Mouse (Mus musculus): Measurements from ENCODE around the gene Ndel1. TPM values are rescaled to one million over a fixed set of nuclear protein-coding genes. Genes with fewer than 3 reads are reported as not detected.

Gene Ndel1
- not detected in 2 replicates for polyA plus RNA-seq (2012; ENCODE audit: insufficient read depth, insufficient read length, low replicate concordance, missing spikeins)

- 69% methylated on average over 6 of the region's 6 CpGs for WGBS
- TF ChIP-seq POLR2A (IDR thresholded peaks at IDR 0.05; ENCODE audit: insufficient read depth, low read depth, low read length) (no peak), CTCF (IDR thresholded peaks at IDR 0.05; ENCODE audit: insufficient read depth, low read depth, low read length) (no peak)
- Histone ChIP-seq H3K4me1 (ENCODE audit: control insufficient read depth, insufficient read depth, low read length) (no peaks in the 10 kb centered on the region), H3K4me3 (ENCODE audit: insufficient read depth, low read depth, low read length) (no peak within 1 kb of the TSS), H3K27ac (ENCODE audit: insufficient read depth, low read depth, low read length) (no peak within 1 kb of the TSS)
Observed at GRCm38 (mm10) chr11:68871748-68872147, at the start of gene Ndel1. TSS of gene Ndel1 (minus strand) at chr11:68871858.

GRCm38 (mm10) chr11:68914566-68914965 lies 42.9 kb upstream of the Ndel1 start:
- WGBS, result 94% methylated on average over 4 of the region's 4 CpGs

GRCm38 (mm10) chr11:68911531-68912177 lies 40.0 kb upstream of the Ndel1 start:
- H3K4me1 ChIP-seq (ENCODE audit: control insufficient read depth, insufficient read depth, low read length), result peaks cover 8% of the 10 kb centered on the region
- H3K27ac ChIP-seq (ENCODE audit: insufficient read depth, low read depth, low read length), result no peak overlapping the region
- H3K4me3 ChIP-seq (ENCODE audit: insufficient read depth, low read depth, low read length), result no peak overlapping the region
- WGBS, result 18% methylated on average over 14 of the region's 14 CpGs
- no peak for TF ChIP-seq CTCF (IDR thresholded peaks at IDR 0.05; ENCODE audit: insufficient read depth, low read depth, low read length)

More at GRCm38 (mm10) chr11:68914566-68914965, 42.9 kb upstream of the Ndel1 start:
- Histone ChIP-seq H3K27ac (ENCODE audit: insufficient read depth, low read depth, low read length) (no peak overlapping the region), H3K4me3 (ENCODE audit: insufficient read depth, low read depth, low read length) (no peak overlapping the region), H3K4me1 (ENCODE audit: control insufficient read depth, insufficient read depth, low read length) (peaks cover 8% of the 10 kb centered on the region)
- TF ChIP-seq CTCF (IDR thresholded peaks at IDR 0.05; ENCODE audit: insufficient read depth, low read depth, low read length), result no peak
- no peak for TF ChIP-seq POLR2A (IDR thresholded peaks at IDR 0.05; ENCODE audit: insufficient read depth, low read depth, low read length)

GRCm38 (mm10) chr11:68908846-68909503 lies 37.3 kb upstream of the Ndel1 start:
- no peak overlapping the region for H3K27ac ChIP-seq (ENCODE audit: insufficient read depth, low read depth, low read length)
- WGBS, result 77% methylated on average over 7 of the region's 7 CpGs
- TF ChIP-seq CTCF (IDR thresholded peaks at IDR 0.05; ENCODE audit: insufficient read depth, low read depth, low read length), result no peak

GRCm38 (mm10) chr11:68907251-68907650 lies 35.6 kb upstream of the Ndel1 start:
- WGBS, result 78% methylated on average over 3 of the region's 3 CpGs
- no peak overlapping the region for H3K4me3 ChIP-seq (ENCODE audit: insufficient read depth, low read depth, low read length)
- TF ChIP-seq CTCF (IDR thresholded peaks at IDR 0.05; ENCODE audit: insufficient read depth, low read depth, low read length), result no peak
- no peak for TF ChIP-seq POLR2A (IDR thresholded peaks at IDR 0.05; ENCODE audit: insufficient read depth, low read depth, low read length)
- H3K4me1 ChIP-seq (ENCODE audit: control insufficient read depth, insufficient read depth, low read length), result peaks cover 8% of the 10 kb centered on the region
- no peak overlapping the region for H3K27ac ChIP-seq (ENCODE audit: insufficient read depth, low read depth, low read length)

More at GRCm38 (mm10) chr11:68908846-68909503, 37.3 kb upstream of the Ndel1 start:
- Histone ChIP-seq H3K4me1 (ENCODE audit: control insufficient read depth, insufficient read depth, low read length) (peaks cover 8% of the 10 kb centered on the region), H3K4me3 (ENCODE audit: insufficient read depth, low read depth, low read length) (no peak overlapping the region)

- no peak overlapping the region for H3K4me3 ChIP-seq (ENCODE audit: insufficient read depth, low read depth, low read length)
- H3K4me1 ChIP-seq (ENCODE audit: control insufficient read depth, insufficient read depth, low read length), result peaks cover 3% of the 10 kb centered on the region
- no peak for TF ChIP-seq CTCF (IDR thresholded peaks at IDR 0.05; ENCODE audit: insufficient read depth, low read depth, low read length)
- no peak for TF ChIP-seq POLR2A (IDR thresholded peaks at IDR 0.05; ENCODE audit: insufficient read depth, low read depth, low read length)
- WGBS, result 72% methylated on average over 4 of the region's 4 CpGs
- no peak overlapping the region for H3K27ac ChIP-seq (ENCODE audit: insufficient read depth, low read depth, low read length)
Observed at GRCm38 (mm10) chr11:68906461-68906790, 34.8 kb upstream of the Ndel1 start.

- Histone ChIP-seq H3K27ac (ENCODE audit: insufficient read depth, low read depth, low read length) (no peak overlapping the region), H3K4me3 (ENCODE audit: insufficient read depth, low read depth, low read length) (no peak overlapping the region), H3K4me1 (ENCODE audit: control insufficient read depth, insufficient read depth, low read length) (peaks cover 4% of the 10 kb centered on the region)
- 94% methylated on average over 9 of the region's 9 CpGs for WGBS
- TF ChIP-seq POLR2A (IDR thresholded peaks at IDR 0.05; ENCODE audit: insufficient read depth, low read depth, low read length) (no peak), CTCF (IDR thresholded peaks at IDR 0.05; ENCODE audit: insufficient read depth, low read depth, low read length) (no peak)
Observed at GRCm38 (mm10) chr11:68905665-68906460, 34.2 kb upstream of the Ndel1 start.

- no peak overlapping the region for H3K27ac ChIP-seq (ENCODE audit: insufficient read depth, low read depth, low read length)
- H3K4me3 ChIP-seq (ENCODE audit: insufficient read depth, low read depth, low read length), result no peak overlapping the region
- H3K4me1 ChIP-seq (ENCODE audit: control insufficient read depth, insufficient read depth, low read length), result peaks cover 5% of the 10 kb centered on the region
- TF ChIP-seq POLR2A (IDR thresholded peaks at IDR 0.05; ENCODE audit: insufficient read depth, low read depth, low read length), result no peak
- no peak for TF ChIP-seq CTCF (IDR thresholded peaks at IDR 0.05; ENCODE audit: insufficient read depth, low read depth, low read length)
- 80% methylated on average over 3 of the region's 3 CpGs for WGBS
Observed at GRCm38 (mm10) chr11:68905138-68905531, 33.5 kb upstream of the Ndel1 start.
